Mouse (Mus musculus) adrenal gland, postnatal 25 days (tissue): ENCODE results near the gene Vmn2r23. TPM values are rescaled to one million over a fixed set of nuclear protein-coding genes. Genes with fewer than 3 reads are reported as not detected.
"Not testable (repeated sequence)": the region's sequence is repeated elsewhere in the genome, so short reads cannot be mapped to it uniquely, and the experiment has no call there.

Source experiments
- DNase-seq: peaks from one replicate; pipeline ENCODE4 v3.0.0; 2021; ENCODE audit warnings: mixed read lengths
- long read RNA-seq: library from polyadenylated mRNA; stranded (forward); transcript quantifications from one replicate; pipeline ENCODE4 v2.0.0, GENCODE M21; 2021
- total RNA-seq: library from RNA; stranded (reverse); gene quantifications from 2 replicates; pipeline ENCODE4 v1.2.3, GENCODE M21; 2021

The Vmn2r23 gene
- total RNA-seq: not detected in 2 replicates
- long read RNA-seq: 0 reads

DNA sequence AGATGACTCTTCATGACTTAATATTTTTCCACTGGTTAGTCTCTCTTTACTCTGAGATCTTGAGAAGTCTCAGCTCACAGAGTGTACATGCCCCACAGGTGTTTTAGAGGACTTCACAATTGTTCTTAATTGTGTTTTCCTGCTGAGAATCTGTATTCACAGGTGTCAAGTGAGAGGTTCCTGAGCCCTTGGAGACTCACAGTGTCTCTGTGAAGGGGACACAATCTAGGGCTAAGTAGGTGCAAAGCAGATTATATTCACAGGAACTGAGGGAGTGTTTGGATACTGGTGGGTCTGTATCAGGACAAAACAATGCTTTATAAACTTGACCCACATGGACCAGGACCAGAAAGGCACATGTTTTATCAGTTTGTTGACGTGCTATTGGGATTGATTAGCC, at the start of gene Vmn2r23:
Vmn2r23 (plus strand) TSS at position 301 of the 400 bp plus-strand sequence.
- DNase-seq: no peak

DNA sequence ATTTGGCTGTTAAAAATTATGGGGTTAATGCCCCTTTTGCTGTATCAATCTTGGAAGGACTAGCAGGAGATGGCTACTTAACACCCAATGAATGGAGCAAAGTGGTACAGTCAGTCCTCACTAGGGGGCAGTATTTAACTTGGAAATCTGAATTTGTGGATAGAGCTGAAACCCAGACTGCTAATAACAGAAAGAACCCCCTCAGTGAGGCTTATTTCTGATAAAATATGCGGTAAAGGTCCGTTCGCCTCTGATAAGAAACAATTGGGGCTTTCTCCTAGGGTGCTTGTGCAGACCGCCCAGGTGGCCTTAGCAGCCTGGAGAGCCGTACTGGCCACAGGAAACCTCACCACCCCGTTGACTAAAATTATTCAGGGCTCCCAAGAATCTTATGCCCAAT, 45.4 kb upstream of the Vmn2r23 start:
- DNase-seq: no peak

GRCm38 (mm10) chr6:123696639-123697038, 5.8 kb upstream of the Vmn2r23 start:
- not testable (repeated sequence) for DNase-seq

- DNase-seq: no peak
Measured at GRCm38 (mm10) chr6:123697213-123697612, 5.3 kb upstream of the Vmn2r23 start.

DNA sequence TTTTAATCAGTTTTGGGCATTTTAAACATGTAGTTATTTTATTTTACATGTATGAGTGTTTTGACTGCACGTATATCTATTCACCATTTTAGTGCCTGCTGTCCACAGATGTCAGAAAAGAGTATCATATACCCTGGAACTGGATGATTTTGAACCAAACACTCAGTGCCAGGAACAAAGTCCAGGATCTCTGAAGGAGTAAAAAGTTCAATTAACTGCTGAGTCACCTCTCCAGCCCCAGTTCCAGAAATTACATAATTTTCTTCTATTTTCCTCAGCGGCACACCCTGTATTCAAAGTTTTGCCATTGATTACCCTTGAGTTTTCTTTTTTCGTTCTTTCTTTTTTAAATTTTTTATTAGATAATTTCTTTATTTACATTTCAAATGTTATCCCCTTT, 67.6 kb downstream of the Vmn2r23 start:
- no peak for DNase-seq

- no peak for DNase-seq
Measured at GRCm38 (mm10) chr6:123778579-123778978, 76.1 kb downstream of the Vmn2r23 start, which contains the start of gene Vmn2r24. Gene Vmn2r24, plus strand, starts transcription at chr6:123778879.

GRCm38 (mm10) chr6:123784857-123785256, 82.4 kb downstream of the Vmn2r23 start:
- DNase-seq: no peak

DNA sequence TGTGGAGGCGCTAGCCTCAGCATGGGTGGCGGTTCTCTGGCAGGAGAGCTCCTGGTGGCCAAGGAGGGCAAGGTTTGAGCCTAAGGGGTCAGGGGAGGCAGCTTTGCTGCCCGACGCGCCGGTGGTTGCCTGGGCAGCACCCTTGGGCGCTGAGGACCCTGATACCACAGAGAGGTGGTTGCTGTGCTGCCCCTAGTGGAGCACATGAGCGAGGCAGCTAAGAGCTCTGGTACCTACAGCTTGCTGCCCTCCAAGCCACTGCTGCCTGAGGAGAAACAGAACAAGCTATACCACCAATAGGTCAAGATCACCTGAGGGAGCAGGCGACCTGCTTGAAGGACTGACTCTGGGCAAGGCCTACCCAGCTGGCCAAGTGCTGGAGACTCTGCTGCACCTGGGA, 91.3 kb downstream of the Vmn2r23 start:
- DNase-seq: no peak

Other genes with a start within 250 kb of the Vmn2r23 start
- not detected in 2 replicates for gene Vmn2r21, start 169.3 kb upstream of the Vmn2r23 start, total RNA-seq
- gene Vmn2r22, start 51.9 kb upstream of the Vmn2r23 start, total RNA-seq: not detected in 2 replicates
- not detected in 2 replicates for gene Vmn2r24, start 76.2 kb downstream of the Vmn2r23 start, total RNA-seq
- not detected in 2 replicates for gene Vmn2r25, start 150.8 kb downstream of the Vmn2r23 start, total RNA-seq